Mouse (Mus musculus): ENCODE data around the gene Polr3a. TPM values are rescaled to one million over a fixed set of nuclear protein-coding genes. Genes with fewer than 3 reads are reported as not detected.

Gene Polr3a
- polyA plus RNA-seq, 1 experiment, result 16.4 TPM

- DNase-seq (ENCODE audit: low read depth), result peak; percentile 66
- no peak for TF ChIP-seq POLR2A (IDR thresholded peaks at IDR 0.05; ENCODE audit: borderline replicate concordance, extremely low read depth, insufficient read depth, insufficient read length, poor library complexity, severe bottlenecking)
These were observed 21.4 kb upstream of the Polr3a start for GRCm38 (mm10) chr14:24508070-24508773.

GRCm38 (mm10) chr14:24507452-24508069, 20.7 kb upstream of the Polr3a start:
- TF ChIP-seq CTCF (IDR thresholded peaks at IDR 0.05; ENCODE audit: borderline replicate concordance, extremely low read depth, insufficient read depth, insufficient read length), result no peak
- TF ChIP-seq POLR2A (IDR thresholded peaks at IDR 0.05; ENCODE audit: borderline replicate concordance, extremely low read depth, insufficient read depth, insufficient read length, poor library complexity, severe bottlenecking), result no peak
- no peak for DNase-seq (ENCODE audit: low read depth)

GRCm38 (mm10) chr14:24501256-24501655, 14.4 kb upstream of the Polr3a start:
- no peak for TF ChIP-seq POLR2A (IDR thresholded peaks at IDR 0.05; ENCODE audit: borderline replicate concordance, extremely low read depth, insufficient read depth, insufficient read length, poor library complexity, severe bottlenecking)
- TF ChIP-seq CTCF (IDR thresholded peaks at IDR 0.05; ENCODE audit: borderline replicate concordance, extremely low read depth, insufficient read depth, insufficient read length), result no peak
- peak; percentile 60 for DNase-seq (ENCODE audit: low read depth)

- DNase-seq (ENCODE audit: low read depth), result no peak
- TF ChIP-seq CTCF (IDR thresholded peaks at IDR 0.05; ENCODE audit: borderline replicate concordance, extremely low read depth, insufficient read depth, insufficient read length) (no peak), POLR2A (IDR thresholded peaks at IDR 0.05; ENCODE audit: borderline replicate concordance, extremely low read depth, insufficient read depth, insufficient read length, poor library complexity, severe bottlenecking) (no peak)
These were observed 14.0 kb upstream of the Polr3a start for GRCm38 (mm10) chr14:24500845-24501186.

GRCm38 (mm10) chr14:24500091-24500844, 13.4 kb upstream of the Polr3a start:
- peak; percentile 97 for DNase-seq (ENCODE audit: low read depth)
- TF ChIP-seq POLR2A (IDR thresholded peaks at IDR 0.05; ENCODE audit: borderline replicate concordance, extremely low read depth, insufficient read depth, insufficient read length, poor library complexity, severe bottlenecking) (no peak), CTCF (IDR thresholded peaks at IDR 0.05; ENCODE audit: borderline replicate concordance, extremely low read depth, insufficient read depth, insufficient read length) (peak; percentile 97)

- no peak for TF ChIP-seq POLR2A (IDR thresholded peaks at IDR 0.05; ENCODE audit: borderline replicate concordance, extremely low read depth, insufficient read depth, insufficient read length, poor library complexity, severe bottlenecking)
- no peak for TF ChIP-seq CTCF (IDR thresholded peaks at IDR 0.05; ENCODE audit: borderline replicate concordance, extremely low read depth, insufficient read depth, insufficient read length)
- DNase-seq (ENCODE audit: low read depth), result no peak
These were observed 12.6 kb upstream of the Polr3a start for GRCm38 (mm10) chr14:24499478-24499877.

GRCm38 (mm10) chr14:24498561-24499255, 11.8 kb upstream of the Polr3a start:
- no peak for TF ChIP-seq CTCF (IDR thresholded peaks at IDR 0.05; ENCODE audit: borderline replicate concordance, extremely low read depth, insufficient read depth, insufficient read length)
- no peak for TF ChIP-seq POLR2A (IDR thresholded peaks at IDR 0.05; ENCODE audit: borderline replicate concordance, extremely low read depth, insufficient read depth, insufficient read length, poor library complexity, severe bottlenecking)
- DNase-seq (ENCODE audit: low read depth), result no peak

GRCm38 (mm10) chr14:24497443-24497842, 10.6 kb upstream of the Polr3a start:
- no peak for DNase-seq (ENCODE audit: low read depth)
- TF ChIP-seq CTCF (IDR thresholded peaks at IDR 0.05; ENCODE audit: borderline replicate concordance, extremely low read depth, insufficient read depth, insufficient read length) (no peak), POLR2A (IDR thresholded peaks at IDR 0.05; ENCODE audit: borderline replicate concordance, extremely low read depth, insufficient read depth, insufficient read length, poor library complexity, severe bottlenecking) (no peak)

GRCm38 (mm10) chr14:24496507-24496906, 9.6 kb upstream of the Polr3a start:
- TF ChIP-seq POLR2A (IDR thresholded peaks at IDR 0.05; ENCODE audit: borderline replicate concordance, extremely low read depth, insufficient read depth, insufficient read length, poor library complexity, severe bottlenecking), result no peak
- TF ChIP-seq CTCF (IDR thresholded peaks at IDR 0.05; ENCODE audit: borderline replicate concordance, extremely low read depth, insufficient read depth, insufficient read length), result no peak
- no peak for DNase-seq (ENCODE audit: low read depth)

- no peak for TF ChIP-seq POLR2A (IDR thresholded peaks at IDR 0.05; ENCODE audit: borderline replicate concordance, extremely low read depth, insufficient read depth, insufficient read length, poor library complexity, severe bottlenecking)
- no peak for DNase-seq (ENCODE audit: low read depth)
These were observed 6.4 kb upstream of the Polr3a start for GRCm38 (mm10) chr14:24493256-24493655.

- DNase-seq (ENCODE audit: low read depth), result no peak
- TF ChIP-seq CTCF (IDR thresholded peaks at IDR 0.05; ENCODE audit: borderline replicate concordance, extremely low read depth, insufficient read depth, insufficient read length), result no peak
- no peak for TF ChIP-seq POLR2A (IDR thresholded peaks at IDR 0.05; ENCODE audit: borderline replicate concordance, extremely low read depth, insufficient read depth, insufficient read length, poor library complexity, severe bottlenecking)
These were observed 4.6 kb upstream of the Polr3a start for GRCm38 (mm10) chr14:24491266-24491981.

Data from brain, embryonic 14.5 days (tissue).